Mouse (Mus musculus) intestine, postnatal 0 days (tissue): ENCODE measurements around the gene Vmn2r74. TPM values are rescaled to one million over a fixed set of nuclear protein-coding genes. Genes with fewer than 3 reads are reported as not detected.

Experiments
- ATAC-seq: fragments of 200-750 bp; cut with Nextera tagmentation; 2 replicates; pipeline ENCODE4 v1.8.0; 2017; ENCODE audit warnings: mild to moderate bottlenecking, moderate TSS enrichment, moderate library complexity
- H3K27ac ChIP-seq: fragments of 300-500 bp; sonication (generic); 2 replicates; pipeline ENCODE4 v1.5.1; 2014; ENCODE audit warnings: mild to moderate bottlenecking, low read depth, low read length, moderate library complexity
- H3K27me3 ChIP-seq: fragments of 300-500 bp; sonication (generic); replicated peaks from 2 replicates; pipeline ENCODE4 v1.6.1; 2014; ENCODE audit warnings: low read length, mixed read lengths; ENCODE audit not compliant: control insufficient read depth, insufficient read depth
- H3K36me3 ChIP-seq: fragments of 300-500 bp; sonication (generic); 2 replicates; pipeline ENCODE4 v1.6.1; 2014; ENCODE audit warnings: mild to moderate bottlenecking, moderate library complexity; ENCODE audit not compliant: control insufficient read depth, insufficient read depth
- H3K4me1 ChIP-seq: fragments of 300-500 bp; sonication (generic); replicated peaks from 2 replicates; pipeline ENCODE4 v1.6.1; 2014; ENCODE audit warnings: antibody characterized with exemption, low read length, mixed read lengths; ENCODE audit not compliant: control insufficient read depth, insufficient read depth
- H3K4me2 ChIP-seq: fragments of 300-500 bp; sonication (generic); replicated peaks from 2 replicates; pipeline ENCODE4 v1.6.1; 2014; ENCODE audit warnings: low read depth, mild to moderate bottlenecking, moderate library complexity
- H3K4me3 ChIP-seq: fragments of 300-500 bp; sonication (generic); 2 replicates; pipeline ENCODE4 v1.5.1; 2014; ENCODE audit warnings: low read depth, low read length
- H3K9ac ChIP-seq: fragments of 300-500 bp; sonication (generic); 2 replicates; pipeline ENCODE4 v1.6.1; 2014; ENCODE audit warnings: mild to moderate bottlenecking, low read depth, low read length
- H3K9me3 ChIP-seq: fragments of 300-500 bp; sonication (generic); 2 replicates; pipeline ENCODE4 v1.6.1; 2016; ENCODE audit warnings: mixed run types; ENCODE audit not compliant: control insufficient read depth
- CTCF ChIP-seq: sonication (generic); IDR thresholded peaks from 2 replicates; pipeline ENCODE4 v1.5.1; 2016; ENCODE audit warnings: low read depth, mild to moderate bottlenecking, control low read depth, antibody characterized with exemption, moderate library complexity
- WGBS: fragments of 180-500 bp; shearing (Covaris S2); extraction: QIAGEN DNeasy Blood & Tissue Kit; methylation state at CpG from one replicate; pipeline ENCODE4 v1.1.7; 2014; 5-methylcytosine and 5-hydroxymethylcytosine counted together
- polyA plus RNA-seq: library from polyadenylated mRNA; unstranded; fragments of >200 nt; fragmentation: Nextera tagmentation; extraction: Ambion mirVana; gene quantifications from 2 replicates; pipeline ENCODE4 v1.2.1, GENCODE M21; 2015

The Vmn2r74 gene
- not detected in 2 replicates for polyA plus RNA-seq

- H3K27me3 ChIP-seq = no peaks in the 10 kb centered on the region
- H3K4me3 ChIP-seq = no peak within 1 kb of the TSS
- ATAC-seq = no peak
- H3K9me3 ChIP-seq = no peaks in the 10 kb centered on the region
- no peak within 1 kb of the TSS for H3K27ac ChIP-seq
- H3K9ac ChIP-seq = no peak within 1 kb of the TSS
- H3K4me1 ChIP-seq = no peaks in the 10 kb centered on the region
- H3K4me2 ChIP-seq = no peak within 1 kb of the TSS
- no peak for TF ChIP-seq CTCF
- H3K36me3 ChIP-seq = no peaks in the 10 kb centered on the region
Observed at GRCm38 (mm10) chr7:85961529-85961928, at the start of gene Vmn2r74. Gene Vmn2r74 (minus strand): TSS chr7:85961629.

- Histone ChIP-seq H3K9ac (no peak overlapping the region), H3K27ac (no peak overlapping the region), H3K4me3 (no peak overlapping the region), H3K4me1 (no peaks in the 10 kb centered on the region), H3K9me3 (0 out of 2 replicates have a peak, but pooled peaks cover 4% of the 10 kb centered on the region), H3K4me2 (no peak overlapping the region), H3K36me3 (no peaks in the 10 kb centered on the region), H3K27me3 (no peaks in the 10 kb centered on the region)
- no peak for TF ChIP-seq CTCF
- no peak for ATAC-seq
- WGBS = 86% methylated on average over 2 of the region's 2 CpGs
Observed at GRCm38 (mm10) chr7:86007533-86007932, 46.1 kb upstream of the Vmn2r74 start.

Other genes starting within 250 kb of the Vmn2r74 start
- not detected in 2 replicates for gene Vmn2r72, start 206.5 kb downstream of the Vmn2r74 start, polyA plus RNA-seq
- gene Vmn2r73, start 85.4 kb downstream of the Vmn2r74 start, polyA plus RNA-seq = not detected in 2 replicates
- gene Vmn2r75, start 210.1 kb upstream of the Vmn2r74 start, polyA plus RNA-seq = not detected in 2 replicates